In the genomic region with DNA sequence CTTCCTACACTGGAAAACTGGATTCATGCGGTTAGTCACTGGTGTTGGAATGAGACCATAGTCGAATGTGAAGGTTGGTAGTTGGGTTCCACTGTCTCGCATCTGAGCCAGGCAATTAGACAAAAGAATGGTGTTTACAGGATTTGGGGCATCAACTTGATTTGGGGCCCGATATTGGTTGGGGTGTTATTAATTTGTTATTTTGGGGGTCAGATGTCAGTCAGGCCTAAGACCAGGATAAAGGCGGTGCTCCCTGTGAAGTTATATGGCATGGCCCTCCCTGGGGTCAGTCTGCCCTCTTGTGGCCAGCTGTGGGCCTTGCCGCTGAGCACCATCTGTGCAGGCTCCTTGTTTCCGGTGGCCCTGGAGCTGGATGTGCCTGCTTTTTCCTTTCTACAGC, we compare ENCODE assay signal across 8 mouse cellular contexts.
DNase-seq lines count a peak whose midpoint lies in the region; ATAC-seq and TF ChIP-seq lines count a peak whose summit lies in the region.

No protein-coding gene starts in this region.

- no peak overlapping the region for H3K4me3 ChIP-seq in bone marrow macrophage, adult 2 months (ENCODE audit: insufficient read depth, low read length)
- H3K4me3 ChIP-seq in erythroblast, embryonic 14.5 days (replicated peaks) = peak overlapping the region; percentile 43
- no peak overlapping the region for H3K4me3 ChIP-seq in heart, embryonic 12.5 days
- H3K4me3 ChIP-seq in kidney, embryonic 15.5 days (replicated peaks) = no peak overlapping the region
- peak overlapping the region; percentile 38 for H3K4me3 ChIP-seq in liver, embryonic 12.5 days
- no peak overlapping the region for H3K4me3 ChIP-seq in neural tube, embryonic 11.5 days (ENCODE audit: low read depth, low read length)
- H3K4me3 ChIP-seq in stomach, embryonic 15.5 days (replicated peaks) = no peak overlapping the region

- ATAC-seq in heart, embryonic 12.5 days (ENCODE audit: insufficient number of reproducible peaks, low FRiP score) = peak; percentile 86
- ATAC-seq in kidney, embryonic 15.5 days (replicated peaks; ENCODE audit: low FRiP score) = peak; percentile 81; the same call in 1 of the 2 replicates
- ATAC-seq in liver, embryonic 12.5 days = peak; percentile 86
- peak; percentile 70; the same call in 1 of the 2 replicates for ATAC-seq in neural tube, embryonic 11.5 days (ENCODE audit: insufficient read depth, low FRiP score, low TSS enrichment)
- peak; percentile 64; the same call in 1 of the 2 replicates for ATAC-seq in stomach, embryonic 15.5 days (ENCODE audit: insufficient read depth, low FRiP score, low read depth)

- H3K9ac ChIP-seq in heart, embryonic 12.5 days = no peak overlapping the region
- no peak overlapping the region for H3K9ac ChIP-seq in kidney, embryonic 15.5 days
- peak overlapping the region; percentile 68 for H3K9ac ChIP-seq in liver, embryonic 12.5 days
- no peak overlapping the region for H3K9ac ChIP-seq in neural tube, embryonic 11.5 days (ENCODE audit: low read length)
- no peak overlapping the region for H3K9ac ChIP-seq in stomach, embryonic 15.5 days

- H3K27me3 ChIP-seq in erythroblast, embryonic 14.5 days (ENCODE audit: control insufficient read depth) = no peaks in the 10 kb centered on the region; the same call in 1 of the 2 replicates
- H3K27me3 ChIP-seq in heart, embryonic 12.5 days (replicated peaks) = peaks cover 18% of the 10 kb centered on the region; the same call in 1 of the 2 replicates
- H3K27me3 ChIP-seq in kidney, embryonic 15.5 days = no peaks in the 10 kb centered on the region
- peaks cover 12% of the 10 kb centered on the region; the same call in 1 of the 2 replicates for H3K27me3 ChIP-seq in liver, embryonic 12.5 days (replicated peaks)
- H3K27me3 ChIP-seq in neural tube, embryonic 11.5 days (ENCODE audit: control insufficient read depth, insufficient read depth, low read length) = no peaks in the 10 kb centered on the region
- no peaks in the 10 kb centered on the region for H3K27me3 ChIP-seq in stomach, embryonic 15.5 days (replicated peaks)

- TF ChIP-seq CTCF in bone marrow macrophage, adult 2 months (IDR thresholded peaks at IDR 0.05; ENCODE audit: low read depth, low read length) = peak; percentile 90

- WGBS in heart, embryonic 12.5 days = 39% methylated on average over 7 of the region's 7 CpGs
- 43% methylated on average over 7 of the region's 7 CpGs for WGBS in kidney, embryonic 15.5 days
- WGBS in liver, embryonic 12.5 days (ENCODE audit: insufficient replicate concordance) = 19% methylated on average over 7 of the region's 7 CpGs
- WGBS in neural tube, embryonic 11.5 days = 44% methylated on average over 7 of the region's 7 CpGs
- 36% methylated on average over 7 of the region's 7 CpGs for WGBS in stomach, embryonic 15.5 days

- DNase-seq in B cell, adult 2 months = peak; percentile 81 to 83
- DNase-seq in neural tube, embryonic 11.5 days (ENCODE audit: low spot score) = peak; percentile 88

- no peak overlapping the region for H3K4me2 ChIP-seq in heart, embryonic 12.5 days
- no peak overlapping the region for H3K4me2 ChIP-seq in kidney, embryonic 15.5 days
- H3K4me2 ChIP-seq in liver, embryonic 12.5 days = peak overlapping the region; percentile 72
- H3K4me2 ChIP-seq in neural tube, embryonic 11.5 days (ENCODE audit: low read depth) = no peak overlapping the region
- H3K4me2 ChIP-seq in stomach, embryonic 15.5 days = no peak overlapping the region

- H3K27ac ChIP-seq in bone marrow macrophage, adult 2 months (ENCODE audit: insufficient read depth, low read depth, low read length) = no peak overlapping the region
- no peak overlapping the region for H3K27ac ChIP-seq in heart, embryonic 12.5 days (ENCODE audit: poor library complexity, severe bottlenecking)
- no peak overlapping the region for H3K27ac ChIP-seq in kidney, embryonic 15.5 days
- peak overlapping the region; percentile 94 for H3K27ac ChIP-seq in liver, embryonic 12.5 days
- H3K27ac ChIP-seq in neural tube, embryonic 11.5 days (ENCODE audit: low read depth, low read length) = no peak overlapping the region
- no peak overlapping the region for H3K27ac ChIP-seq in stomach, embryonic 15.5 days

- TF ChIP-seq POLR2A in bone marrow macrophage, adult 2 months (IDR thresholded peaks at IDR 0.05; ENCODE audit: borderline replicate concordance, low read depth, low read length) = no peak

- no peaks in the 10 kb centered on the region for H3K4me1 ChIP-seq in bone marrow macrophage, adult 2 months (ENCODE audit: control insufficient read depth, insufficient read depth, low read length)
- peaks cover 53% of the 10 kb centered on the region for H3K4me1 ChIP-seq in erythroblast, embryonic 14.5 days (ENCODE audit: control insufficient read depth)
- 0 out of 2 replicates have a peak, but pooled peaks cover 9% of the 10 kb centered on the region for H3K4me1 ChIP-seq in heart, embryonic 12.5 days (replicated peaks)
- no peaks in the 10 kb centered on the region for H3K4me1 ChIP-seq in kidney, embryonic 15.5 days
- H3K4me1 ChIP-seq in liver, embryonic 12.5 days = peaks cover 52% of the 10 kb centered on the region
- peaks cover 7% of the 10 kb centered on the region; the same call in 1 of the 2 replicates for H3K4me1 ChIP-seq in neural tube, embryonic 11.5 days (ENCODE audit: control insufficient read depth, insufficient read depth, low read length)
- H3K4me1 ChIP-seq in stomach, embryonic 15.5 days = no peaks in the 10 kb centered on the region; the same call in 1 of the 2 replicates

- H3K9me3 ChIP-seq in erythroblast, embryonic 14.5 days (ENCODE audit: control insufficient read depth, low read length) = no peaks in the 10 kb centered on the region
- no peaks in the 10 kb centered on the region for H3K9me3 ChIP-seq in heart, embryonic 12.5 days (replicated peaks)
- no peaks in the 10 kb centered on the region for H3K9me3 ChIP-seq in kidney, embryonic 15.5 days (replicated peaks)
- no peaks in the 10 kb centered on the region for H3K9me3 ChIP-seq in liver, embryonic 12.5 days (replicated peaks)
- no peaks in the 10 kb centered on the region for H3K9me3 ChIP-seq in neural tube, embryonic 11.5 days (ENCODE audit: control insufficient read depth, low read length)
- no peaks in the 10 kb centered on the region for H3K9me3 ChIP-seq in stomach, embryonic 15.5 days

- H3K36me3 ChIP-seq in erythroblast, embryonic 14.5 days (ENCODE audit: control insufficient read depth) = no peaks in the 10 kb centered on the region
- no peaks in the 10 kb centered on the region for H3K36me3 ChIP-seq in heart, embryonic 12.5 days
- no peaks in the 10 kb centered on the region for H3K36me3 ChIP-seq in kidney, embryonic 15.5 days
- no peaks in the 10 kb centered on the region for H3K36me3 ChIP-seq in liver, embryonic 12.5 days
- H3K36me3 ChIP-seq in neural tube, embryonic 11.5 days (ENCODE audit: control insufficient read depth, insufficient read depth, low read length) = no peaks in the 10 kb centered on the region
- H3K36me3 ChIP-seq in stomach, embryonic 15.5 days = no peaks in the 10 kb centered on the region

Comparison
In these comparisons a context has a peak if more than half of its experiments do, and no peak if none do; other contexts are left out.
1. H3K4me3 ChIP-seq: peak in erythroblast, embryonic 14.5 days (single experiment) and liver, embryonic 12.5 days (single experiment); none in bone marrow macrophage, adult 2 months (single experiment), heart, embryonic 12.5 days (single experiment), kidney, embryonic 15.5 days (single experiment), neural tube, embryonic 11.5 days (single experiment) and stomach, embryonic 15.5 days (single experiment).
2. Peak in every context shown above with its lines, with median percentiles within 50 percentile points of each other: ATAC-seq.